Mouse (Mus musculus): ENCODE results near the gene Gm20605. TPM values are rescaled to one million over a fixed set of nuclear protein-coding genes. Genes with fewer than 3 reads are reported as not detected.

Gene Gm20605
- total and polyA plus RNA-seq, 2 experiments from 2014 or later, result 0.99 to 6.5 TPM

DNA sequence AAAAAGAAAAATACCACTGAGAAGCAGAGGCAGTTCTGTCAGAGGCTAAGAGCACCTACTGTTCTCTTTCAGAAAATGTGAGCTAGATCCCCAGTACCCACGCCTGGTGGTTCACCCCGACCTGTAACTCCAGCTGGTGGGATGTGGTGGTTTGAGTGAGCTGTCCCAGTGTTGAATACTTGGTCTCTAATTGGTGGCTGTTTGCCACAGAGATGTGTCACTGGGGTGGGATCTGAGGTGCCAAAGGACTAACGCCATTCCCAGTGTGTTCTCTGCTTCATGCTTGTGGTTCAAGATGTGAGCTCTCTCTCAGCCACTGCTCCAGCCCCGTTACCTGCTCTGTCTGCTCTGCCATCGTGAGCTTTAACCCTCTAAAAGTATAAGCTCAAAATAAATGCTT lies 38.5 kb upstream of the Gm20605 start:
- ATAC-seq (ENCODE audit: low FRiP score), result no peak

DNA sequence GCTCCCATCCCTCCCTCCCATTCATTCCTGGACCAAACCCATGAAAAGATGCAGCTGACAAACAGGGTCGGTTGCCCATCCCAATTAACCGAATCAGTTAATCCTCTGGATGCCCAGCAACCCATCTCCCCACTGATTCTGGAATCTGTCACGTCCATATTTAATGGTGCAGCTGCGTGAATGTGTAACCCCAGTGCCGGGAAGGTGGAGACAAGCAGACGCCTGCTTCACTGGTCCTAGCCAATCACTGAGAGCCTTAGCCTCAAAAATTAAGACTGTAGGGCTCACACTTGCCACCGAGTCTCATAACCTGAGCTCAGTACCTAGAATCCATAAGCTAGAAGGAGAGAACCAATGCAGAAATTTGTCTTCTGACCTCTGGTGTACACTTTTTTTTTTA lies 33.1 kb upstream of the Gm20605 start:
- ATAC-seq (ENCODE audit: low FRiP score) (no peak), DNase-seq (ENCODE audit: low spot score) (no peak)
- no peak overlapping the region for H3K27ac ChIP-seq (ENCODE audit: low read depth, low read length)
- 0 out of 2 replicates have a peak, but pooled peaks cover 3% of the 10 kb centered on the region for H3K36me3 ChIP-seq (ENCODE audit: insufficient read depth, low read length)
- peaks cover 10% of the 10 kb centered on the region; the same call in 1 of the 2 replicates for H3K4me1 ChIP-seq (ENCODE audit: insufficient read depth, low read length)
- no peak overlapping the region for H3K4me3 ChIP-seq (ENCODE audit: low read depth, low read length)
- H3K9ac ChIP-seq (replicated peaks; ENCODE audit: low read length, poor library complexity, severe bottlenecking), result no peak overlapping the region
- H3K27me3 ChIP-seq (ENCODE audit: insufficient read depth, low read length), result no peaks in the 10 kb centered on the region
- H3K4me2 ChIP-seq (ENCODE audit: low read depth, low read length, poor library complexity, severe bottlenecking), result no peak overlapping the region
- no peaks in the 10 kb centered on the region for H3K9me3 ChIP-seq (ENCODE audit: low read length)
- no peak for TF ChIP-seq CTCF (IDR thresholded peaks at IDR 0.05)
- 56% methylated on average over 7 of the region's 7 CpGs for WGBS

More for the DNA sequence above, 38.5 kb upstream of the Gm20605 start:
- Histone ChIP-seq H3K9ac (replicated peaks; ENCODE audit: low read length, poor library complexity, severe bottlenecking) (no peak overlapping the region), H3K9me3 (ENCODE audit: low read length) (0 out of 2 replicates have a peak, but pooled peaks cover 2% of the 10 kb centered on the region), H3K36me3 (ENCODE audit: insufficient read depth, low read length) (no peaks in the 10 kb centered on the region), H3K4me3 (ENCODE audit: low read depth, low read length) (no peak overlapping the region), H3K27me3 (ENCODE audit: insufficient read depth, low read length) (no peaks in the 10 kb centered on the region), H3K27ac (ENCODE audit: low read depth, low read length) (no peak overlapping the region), H3K4me2 (ENCODE audit: low read depth, low read length, poor library complexity, severe bottlenecking) (no peak overlapping the region), H3K4me1 (ENCODE audit: insufficient read depth, low read length) (no peaks in the 10 kb centered on the region)
- TF ChIP-seq CTCF (IDR thresholded peaks at IDR 0.05), result no peak
- no peak for DNase-seq (ENCODE audit: low spot score)
- whole genome bisulfite sequencing, result 82% methylated on average over 5 of the region's 5 CpGs

- Histone ChIP-seq H3K27ac (ENCODE audit: low read depth, low read length) (no peak overlapping the region), H3K9me3 (ENCODE audit: low read length) (no peaks in the 10 kb centered on the region), H3K4me2 (ENCODE audit: low read depth, low read length, poor library complexity, severe bottlenecking) (no peak overlapping the region), H3K9ac (replicated peaks; ENCODE audit: low read length, poor library complexity, severe bottlenecking) (no peak overlapping the region), H3K36me3 (ENCODE audit: insufficient read depth, low read length) (0 out of 2 replicates have a peak, but pooled peaks cover 3% of the 10 kb centered on the region), H3K27me3 (ENCODE audit: insufficient read depth, low read length) (no peaks in the 10 kb centered on the region), H3K4me1 (ENCODE audit: insufficient read depth, low read length) (peaks cover 10% of the 10 kb centered on the region; the same call in 1 of the 2 replicates), H3K4me3 (ENCODE audit: low read depth, low read length) (no peak overlapping the region)
- TF ChIP-seq CTCF (IDR thresholded peaks at IDR 0.05), result no peak
- DNase-seq (ENCODE audit: low spot score) (no peak), ATAC-seq (ENCODE audit: low FRiP score) (no peak)
- WGBS, result 42% methylated on average over 19 of the region's 30 CpGs
Measured at GRCm38 (mm10) chr5:137596601-137597261, 32.2 kb upstream of the Gm20605 start.

- DNase-seq (ENCODE audit: low spot score) (no peak), ATAC-seq (ENCODE audit: low FRiP score) (no peak)
- no peaks in the 10 kb centered on the region for H3K27me3 ChIP-seq (ENCODE audit: insufficient read depth, low read length)
- H3K4me1 ChIP-seq (ENCODE audit: insufficient read depth, low read length), result peaks cover 10% of the 10 kb centered on the region; the same call in 1 of the 2 replicates
- no peak overlapping the region for H3K27ac ChIP-seq (ENCODE audit: low read depth, low read length)
- no peaks in the 10 kb centered on the region for H3K9me3 ChIP-seq (ENCODE audit: low read length)
- no peak for TF ChIP-seq CTCF (IDR thresholded peaks at IDR 0.05)
- no peak overlapping the region for H3K4me2 ChIP-seq (ENCODE audit: low read depth, low read length, poor library complexity, severe bottlenecking)
- no peak overlapping the region for H3K9ac ChIP-seq (replicated peaks; ENCODE audit: low read length, poor library complexity, severe bottlenecking)
- 0 out of 2 replicates have a peak, but pooled peaks cover 3% of the 10 kb centered on the region for H3K36me3 ChIP-seq (ENCODE audit: insufficient read depth, low read length)
- no peak overlapping the region for H3K4me3 ChIP-seq (ENCODE audit: low read depth, low read length)
- 96% methylated on average over 6 of the region's 6 CpGs for WGBS
Measured at GRCm38 (mm10) chr5:137597625-137598024, 31.4 kb upstream of the Gm20605 start.

DNA sequence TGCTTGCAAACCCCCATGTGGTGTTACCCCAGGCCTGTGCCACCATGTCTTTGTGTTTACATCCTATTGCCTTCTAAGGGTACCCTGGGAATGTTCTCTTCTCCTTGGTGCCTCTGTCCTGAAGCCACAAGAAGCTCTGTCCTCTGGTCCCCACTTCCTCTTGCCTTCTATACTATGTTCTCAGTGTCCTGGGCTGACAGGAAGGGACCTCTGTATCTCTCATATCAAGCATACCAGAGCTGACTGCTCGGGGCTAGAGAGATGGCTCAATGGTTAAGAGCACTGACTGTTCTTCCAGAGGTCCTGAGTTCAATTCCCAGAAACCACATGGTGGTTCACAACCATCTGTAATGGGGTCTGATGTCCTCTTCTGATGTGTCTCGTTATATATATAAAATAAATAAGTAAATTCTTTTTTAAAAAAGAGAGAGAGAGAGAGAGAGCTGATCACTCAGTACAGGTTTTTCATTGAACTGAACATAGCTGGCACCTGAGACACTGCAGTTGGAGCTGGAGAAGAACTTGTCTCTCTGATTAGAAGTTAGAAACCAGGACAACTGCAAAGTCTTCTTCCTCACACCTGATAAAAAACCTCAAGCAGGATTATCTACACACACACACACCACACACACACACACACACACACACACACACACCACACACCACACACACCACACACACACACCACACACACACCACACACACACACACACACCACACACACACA lies 30.7 kb upstream of the Gm20605 start:
- H3K9ac ChIP-seq (replicated peaks; ENCODE audit: low read length, poor library complexity, severe bottlenecking), result no peak overlapping the region
- H3K4me2 ChIP-seq (ENCODE audit: low read depth, low read length, poor library complexity, severe bottlenecking), result no peak overlapping the region
- H3K27ac ChIP-seq (ENCODE audit: low read depth, low read length), result no peak overlapping the region
- 0 out of 2 replicates have a peak, but pooled peaks cover 3% of the 10 kb centered on the region for H3K36me3 ChIP-seq (ENCODE audit: insufficient read depth, low read length)
- no peaks in the 10 kb centered on the region for H3K27me3 ChIP-seq (ENCODE audit: insufficient read depth, low read length)
- TF ChIP-seq CTCF (IDR thresholded peaks at IDR 0.05), result no peak
- DNase-seq (ENCODE audit: low spot score) (no peak), ATAC-seq (ENCODE audit: low FRiP score) (no peak)
- H3K9me3 ChIP-seq (ENCODE audit: low read length), result no peaks in the 10 kb centered on the region
- 83% methylated on average over 2 of the region's 2 CpGs for WGBS
- no peak overlapping the region for H3K4me3 ChIP-seq (ENCODE audit: low read depth, low read length)
- H3K4me1 ChIP-seq (ENCODE audit: insufficient read depth, low read length), result peaks cover 10% of the 10 kb centered on the region; the same call in 1 of the 2 replicates

GRCm38 (mm10) chr5:137599600-137599999 lies 29.4 kb upstream of the Gm20605 start:
- ATAC-seq (ENCODE audit: low FRiP score), result no peak
- no peak overlapping the region for H3K27ac ChIP-seq (ENCODE audit: low read depth, low read length)

More at GRCm38 (mm10) chr5:137599600-137599999, 29.4 kb upstream of the Gm20605 start:
- H3K9me3 ChIP-seq (ENCODE audit: low read length), result no peaks in the 10 kb centered on the region
- peaks cover 10% of the 10 kb centered on the region; the same call in 1 of the 2 replicates for H3K4me1 ChIP-seq (ENCODE audit: insufficient read depth, low read length)
- DNase-seq (ENCODE audit: low spot score), result no peak
- H3K4me3 ChIP-seq (ENCODE audit: low read depth, low read length), result peak overlapping the region; percentile 81
- 0 out of 2 replicates have a peak, but pooled peaks cover 3% of the 10 kb centered on the region for H3K36me3 ChIP-seq (ENCODE audit: insufficient read depth, low read length)
- H3K9ac ChIP-seq (replicated peaks; ENCODE audit: low read length, poor library complexity, severe bottlenecking), result peak overlapping the region; percentile 85
- H3K4me2 ChIP-seq (ENCODE audit: low read depth, low read length, poor library complexity, severe bottlenecking), result peak overlapping the region; percentile 96
- TF ChIP-seq CTCF (IDR thresholded peaks at IDR 0.05), result no peak
- 45% methylated on average over 9 of the region's 9 CpGs for WGBS
- H3K27me3 ChIP-seq (ENCODE audit: insufficient read depth, low read length), result no peaks in the 10 kb centered on the region

All from midbrain, postnatal 0 days (tissue).